Mouse (Mus musculus) limb, embryonic 14.5 days (tissue): ENCODE data around the gene Sf3b2. TPM values are rescaled to one million over a fixed set of nuclear protein-coding genes. Genes with fewer than 3 reads are reported as not detected.

ENCODE experiments used
- ATAC-seq: fragments of 200-750 bp; cut with Nextera tagmentation; 2 replicates; pipeline ENCODE4 v1.8.0; 2017; ENCODE audit warnings: low read depth, moderate number of reproducible peaks, moderate TSS enrichment; ENCODE audit not compliant: low FRiP score
- DNase-seq: peaks from one replicate; pipeline ENCODE4 v3.0.0-alpha.2; 2015; ENCODE audit warnings: low spot score
- H3K27ac ChIP-seq: fragments of 300-500 bp; sonication (generic); replicated peaks from 2 replicates; pipeline ENCODE4 v1.5.1; 2014; ENCODE audit warnings: low read depth, mild to moderate bottlenecking, low read length, moderate library complexity, mixed read lengths
- H3K27me3 ChIP-seq: fragments of 300-500 bp; sonication (generic); 2 replicates; pipeline ENCODE4 v1.6.1; 2014; ENCODE audit warnings: low read length, mixed read lengths; ENCODE audit not compliant: control insufficient read depth, insufficient read depth
- H3K36me3 ChIP-seq: fragments of 300-500 bp; sonication (generic); 2 replicates; pipeline ENCODE4 v1.6.1; 2014; ENCODE audit warnings: mild to moderate bottlenecking, low read length, moderate library complexity, mixed read lengths; ENCODE audit not compliant: control insufficient read depth, insufficient read depth
- H3K4me1 ChIP-seq: fragments of 300-500 bp; sonication (generic); 2 replicates; pipeline ENCODE4 v1.6.1; 2014; ENCODE audit warnings: antibody characterized with exemption, low read length, mixed read lengths; ENCODE audit not compliant: control insufficient read depth, insufficient read depth
- H3K4me2 ChIP-seq: fragments of 300-500 bp; sonication (generic); replicated peaks from 2 replicates; pipeline ENCODE4 v1.6.1; 2014; ENCODE audit warnings: low read depth, mild to moderate bottlenecking, low read length, moderate library complexity; ENCODE audit not compliant: severe bottlenecking
- H3K4me3 ChIP-seq: fragments of 300-500 bp; sonication (generic); replicated peaks from 2 replicates; pipeline ENCODE4 v1.5.1; 2014; ENCODE audit warnings: low read length
- H3K9ac ChIP-seq: fragments of 300-500 bp; sonication (generic); 2 replicates; pipeline ENCODE4 v1.6.1; 2014; ENCODE audit warnings: mild to moderate bottlenecking, low read depth, low read length, moderate library complexity; ENCODE audit not compliant: severe bottlenecking
- H3K9me3 ChIP-seq: fragments of 300-500 bp; sonication (generic); 2 replicates; pipeline ENCODE4 v1.6.1; 2016; ENCODE audit warnings: low read length; ENCODE audit not compliant: control insufficient read depth
- POLR2A ChIP-seq: fragments of 200-500 bp; IDR thresholded peaks from 2 replicates; pipeline ENCODE4 v1.8.0; 2012; ENCODE audit warnings: inconsistent platforms, mild to moderate bottlenecking, moderate library complexity, borderline replicate concordance; ENCODE audit not compliant: insufficient read depth, insufficient read length; ENCODE audit errors: extremely low read depth
- WGBS: fragments of 180-500 bp; shearing (Covaris S2); extraction: QIAGEN DNeasy Blood & Tissue Kit; methylation state at CpG from one replicate; pipeline ENCODE4 v1.1.7; 2014; 5-methylcytosine and 5-hydroxymethylcytosine counted together
- polyA plus RNA-seq, 2 experiments: library from polyadenylated mRNA; depleted of rRNA in 1 of 2; stranded (reverse) in 1 of 2; unstranded in 1 of 2; fragments of >200 nt; fragmentation: Nextera tagmentation in 1 of 2; extraction: Ambion mirVana in 1 of 2; gene quantifications; 2 replicates each; pipeline versions ENCODE4 v1.2.1 to v1.2.3; 2012 to 2014

Gene Sf3b2
- polyA plus RNA-seq (2012; rRNA removed), result 173 and 174 TPM in 2 replicates
- 289 and 335 TPM in 2 replicates for polyA plus RNA-seq (2014; fragmentation: Nextera tagmentation; extraction: Ambion mirVana)

DNA sequence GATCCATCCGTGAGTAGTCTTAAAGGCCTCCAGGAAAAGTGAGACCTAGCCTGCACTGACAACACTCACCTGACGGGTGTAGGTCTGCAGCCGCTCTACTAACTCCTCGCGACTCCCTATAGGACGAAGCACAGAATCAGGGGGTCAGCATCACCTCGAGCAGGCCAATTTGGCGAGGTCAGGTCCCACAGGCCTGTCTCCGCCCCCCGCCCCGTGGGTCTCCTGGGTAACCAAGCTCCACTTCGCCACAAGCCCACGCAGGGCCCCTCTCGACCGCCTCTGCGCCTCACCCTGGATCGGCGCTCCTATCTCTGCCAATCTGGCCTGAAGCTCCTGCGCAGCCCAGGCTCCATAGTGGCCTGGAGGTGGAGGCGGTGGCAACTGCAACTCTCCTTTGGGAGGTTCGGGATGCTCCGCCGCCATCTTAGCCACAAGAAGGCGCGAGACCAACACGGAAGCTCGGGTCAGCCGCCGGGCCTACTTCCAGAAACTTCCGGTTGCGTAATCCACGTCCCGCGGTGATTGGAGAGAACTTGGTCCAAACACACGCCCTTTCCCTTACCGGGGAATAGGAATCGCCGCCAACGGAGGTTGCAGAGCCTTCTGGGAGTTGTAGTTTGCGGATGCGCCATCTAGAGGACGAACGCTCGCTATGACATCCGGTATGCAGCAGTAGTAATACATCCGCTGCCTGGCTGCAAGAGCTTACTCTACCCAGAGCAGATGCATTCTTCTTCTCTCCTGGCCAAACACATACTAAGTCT is at the start of gene Sf3b2:
Sf3b2 (minus strand) TSS at position 484 of the 764 bp plus-strand sequence.
- peaks cover 29% of the 10 kb centered on the region for H3K36me3 ChIP-seq
- WGBS, result under 1% methylated on average over 43 of the region's 46 CpGs
- H3K4me3 ChIP-seq, result peak within 1 kb of the TSS; percentile 91
- ATAC-seq (peak; percentile 96), DNase-seq (peak; percentile 100)
- H3K4me1 ChIP-seq, result peaks cover 19% of the 10 kb centered on the region
- no peaks in the 10 kb centered on the region for H3K9me3 ChIP-seq
- 0 out of 2 replicates have a peak, but pooled peaks have one; percentile 18 for TF ChIP-seq POLR2A
- peak within 1 kb of the TSS; percentile 83 for H3K27ac ChIP-seq
- H3K9ac ChIP-seq, result peak within 1 kb of the TSS; percentile 82
- H3K27me3 ChIP-seq, result no peaks in the 10 kb centered on the region
- H3K4me2 ChIP-seq, result peak within 1 kb of the TSS; percentile 83

DNA sequence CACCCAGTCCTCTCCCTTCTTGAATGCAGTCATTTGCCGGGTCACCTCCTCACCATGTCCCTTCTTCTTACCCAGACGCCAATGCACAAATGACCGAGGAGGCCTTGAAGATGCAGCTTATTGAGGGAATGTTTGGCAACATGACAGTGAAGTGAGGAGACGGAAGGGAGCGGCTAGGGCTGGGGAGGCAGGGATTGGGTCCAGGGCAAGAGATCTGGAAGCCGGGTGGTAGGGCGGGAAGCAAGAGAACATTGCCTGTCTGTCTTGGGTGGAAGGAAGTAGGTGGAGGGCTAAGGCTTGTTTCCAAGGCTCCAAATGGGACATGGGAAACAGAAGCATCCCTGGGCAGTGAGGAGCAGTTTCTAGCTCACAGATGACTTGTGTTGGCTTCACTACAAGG is 46.1 kb upstream of the Sf3b2 start:
- no peaks in the 10 kb centered on the region for H3K36me3 ChIP-seq
- no peak overlapping the region for H3K9ac ChIP-seq
- H3K4me1 ChIP-seq, result no peaks in the 10 kb centered on the region
- H3K4me2 ChIP-seq, result no peak overlapping the region
- H3K27ac ChIP-seq, result no peak overlapping the region
- TF ChIP-seq POLR2A, result no peak
- no peaks in the 10 kb centered on the region for H3K27me3 ChIP-seq
- no peaks in the 10 kb centered on the region for H3K9me3 ChIP-seq
- WGBS, result 89% methylated on average over 7 of the region's 7 CpGs
- no peak overlapping the region for H3K4me3 ChIP-seq
- ATAC-seq (no peak), DNase-seq (no peak)

DNA sequence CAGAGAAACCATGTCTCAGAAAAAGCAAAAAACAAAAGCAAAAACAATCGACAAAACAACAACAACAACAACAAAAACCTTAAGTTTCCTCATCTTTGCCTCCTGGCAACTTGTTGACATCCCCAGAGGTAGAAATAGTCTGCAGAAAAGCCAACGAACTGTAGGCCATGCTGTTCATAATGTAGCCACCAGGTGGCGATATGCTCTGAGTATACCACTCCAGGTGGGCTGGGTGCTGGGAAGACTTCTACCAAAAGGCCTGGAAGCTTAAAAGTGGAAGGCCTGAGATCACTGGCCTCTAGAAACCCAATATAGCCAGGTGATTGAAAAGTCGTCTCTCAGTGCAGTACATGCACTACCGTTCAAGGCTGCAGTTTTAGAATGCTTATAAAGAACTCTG is 42.7 kb upstream of the Sf3b2 start:
- H3K27me3 ChIP-seq, result no peaks in the 10 kb centered on the region
- H3K27ac ChIP-seq, result no peak overlapping the region
- no peaks in the 10 kb centered on the region for H3K9me3 ChIP-seq
- TF ChIP-seq POLR2A, result no peak
- no peak for ATAC-seq
- no peaks in the 10 kb centered on the region for H3K36me3 ChIP-seq
- peak; percentile 86 for DNase-seq
- H3K4me3 ChIP-seq, result no peak overlapping the region
- no peak overlapping the region for H3K4me2 ChIP-seq
- H3K4me1 ChIP-seq, result no peaks in the 10 kb centered on the region
- H3K9ac ChIP-seq, result no peak overlapping the region
- 20% methylated on average over 5 of the region's 5 CpGs for WGBS

DNA sequence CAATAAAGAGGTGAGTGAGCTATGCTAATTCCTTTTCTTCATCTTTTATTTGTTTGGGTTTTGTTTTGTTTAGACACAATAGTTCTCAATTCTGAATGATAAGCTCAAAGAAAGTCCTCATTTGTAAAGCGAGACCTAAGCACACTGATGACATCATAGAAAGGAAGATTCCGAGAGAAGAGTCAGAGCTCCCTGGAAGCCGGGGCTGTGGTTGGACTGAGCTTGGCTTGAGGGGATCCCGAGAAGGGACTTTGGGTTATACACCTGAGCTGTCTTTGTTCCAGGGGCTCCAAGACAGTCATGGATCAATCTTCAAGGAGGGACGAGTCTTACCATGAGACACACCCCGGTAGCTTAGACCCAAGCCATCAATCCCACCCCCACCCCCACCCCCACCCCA is 40.2 kb upstream of the Sf3b2 start, which contains the start of gene Catsper1:
Catsper1 (plus strand) TSS at position 301 of the 400 bp plus-strand sequence.
- Histone ChIP-seq H3K27ac (no peak within 1 kb of the TSS), H3K4me2 (no peak within 1 kb of the TSS), H3K4me1 (no peaks in the 10 kb centered on the region), H3K27me3 (no peaks in the 10 kb centered on the region), H3K4me3 (no peak within 1 kb of the TSS), H3K9me3 (no peaks in the 10 kb centered on the region), H3K36me3 (no peaks in the 10 kb centered on the region), H3K9ac (no peak within 1 kb of the TSS)
- no peak for TF ChIP-seq POLR2A
- ATAC-seq (no peak), DNase-seq (no peak)
- 86% methylated on average over 6 of the region's 6 CpGs for WGBS

DNA sequence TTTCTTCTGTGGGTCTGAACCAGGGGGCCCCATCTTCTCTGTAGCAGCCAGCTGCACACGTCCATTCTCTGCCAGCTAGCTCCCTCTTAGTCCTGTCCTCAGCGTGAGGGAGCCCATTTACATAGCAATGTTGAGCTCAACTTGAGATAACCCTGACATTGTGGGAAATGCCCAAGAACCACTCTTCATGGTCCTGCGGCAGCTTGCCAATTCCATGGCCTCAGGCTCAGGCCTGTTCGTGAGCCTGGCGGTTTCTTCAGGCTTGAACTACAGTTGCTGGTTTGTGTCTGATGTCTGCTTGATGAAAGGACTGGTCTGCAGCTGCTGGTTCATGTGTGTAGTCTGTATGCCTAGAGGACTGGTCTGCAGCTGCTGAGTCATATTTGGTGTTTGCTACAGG is 39.5 kb upstream of the Sf3b2 start:
- no peaks in the 10 kb centered on the region for H3K4me1 ChIP-seq
- H3K36me3 ChIP-seq, result no peaks in the 10 kb centered on the region
- no peak overlapping the region for H3K27ac ChIP-seq
- no peak for TF ChIP-seq POLR2A
- ATAC-seq (no peak), DNase-seq (no peak)
- no peak overlapping the region for H3K9ac ChIP-seq
- H3K4me3 ChIP-seq, result no peak overlapping the region
- no peaks in the 10 kb centered on the region for H3K9me3 ChIP-seq
- H3K27me3 ChIP-seq, result no peaks in the 10 kb centered on the region
- 75% methylated on average over 5 of the region's 5 CpGs for WGBS
- H3K4me2 ChIP-seq, result no peak overlapping the region
